Mouse (Mus musculus) gonadal fat pad, adult 2 months (tissue): Measurements from ENCODE around the gene Olfr552. TPM values are rescaled to one million over a fixed set of nuclear protein-coding genes. Genes with fewer than 3 reads are reported as not detected.
"Not testable (repeated sequence)": the region's sequence is repeated elsewhere in the genome, so short reads cannot be mapped to it uniquely, and the experiment has no call there.

Source experiments
- DNase-seq: peaks from one replicate; pipeline ENCODE4 v3.0.0-alpha.2; 2012; ENCODE audit warnings: low read depth
- polyA plus RNA-seq: library from polyadenylated mRNA; depleted of rRNA; stranded (reverse); fragments of >200 nt; gene quantifications from 2 replicates; pipeline ENCODE4 v1.2.3, GENCODE M21; 2012; rRNA removed

The Olfr552 gene
- polyA plus RNA-seq: not detected in 2 replicates

- no peak for DNase-seq
Measured at GRCm38 (mm10) chr7:102597378-102598031, at the start of gene Olfr552. Olfr552 (plus strand) TSS chr7:102597770.

GRCm38 (mm10) chr7:102549570-102549969 is 48.0 kb upstream of the Olfr552 start, which contains the start of gene Olfr549:
Olfr549 (plus strand) TSS chr7:102549870.
- DNase-seq: no peak

DNA sequence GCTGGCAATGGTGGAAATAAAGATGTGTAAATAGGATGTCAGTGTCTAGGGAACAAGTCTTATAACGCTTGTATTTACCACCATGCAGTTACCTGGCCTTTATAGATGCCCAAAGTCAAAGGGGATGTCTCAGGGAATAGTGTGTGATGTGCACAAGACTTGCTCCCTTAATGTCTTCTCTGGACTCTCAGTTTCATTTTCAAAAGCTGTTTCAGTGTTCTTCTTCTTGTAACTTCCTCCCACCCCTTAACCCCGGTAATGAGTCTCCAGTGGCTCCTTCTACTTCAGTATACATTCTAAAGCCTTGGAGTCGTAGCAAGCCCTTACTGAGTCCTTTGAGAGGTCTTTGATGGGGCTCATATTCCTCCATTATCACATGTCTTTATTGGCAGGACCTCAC is 44.3 kb upstream of the Olfr552 start:
- no peak for DNase-seq

DNA sequence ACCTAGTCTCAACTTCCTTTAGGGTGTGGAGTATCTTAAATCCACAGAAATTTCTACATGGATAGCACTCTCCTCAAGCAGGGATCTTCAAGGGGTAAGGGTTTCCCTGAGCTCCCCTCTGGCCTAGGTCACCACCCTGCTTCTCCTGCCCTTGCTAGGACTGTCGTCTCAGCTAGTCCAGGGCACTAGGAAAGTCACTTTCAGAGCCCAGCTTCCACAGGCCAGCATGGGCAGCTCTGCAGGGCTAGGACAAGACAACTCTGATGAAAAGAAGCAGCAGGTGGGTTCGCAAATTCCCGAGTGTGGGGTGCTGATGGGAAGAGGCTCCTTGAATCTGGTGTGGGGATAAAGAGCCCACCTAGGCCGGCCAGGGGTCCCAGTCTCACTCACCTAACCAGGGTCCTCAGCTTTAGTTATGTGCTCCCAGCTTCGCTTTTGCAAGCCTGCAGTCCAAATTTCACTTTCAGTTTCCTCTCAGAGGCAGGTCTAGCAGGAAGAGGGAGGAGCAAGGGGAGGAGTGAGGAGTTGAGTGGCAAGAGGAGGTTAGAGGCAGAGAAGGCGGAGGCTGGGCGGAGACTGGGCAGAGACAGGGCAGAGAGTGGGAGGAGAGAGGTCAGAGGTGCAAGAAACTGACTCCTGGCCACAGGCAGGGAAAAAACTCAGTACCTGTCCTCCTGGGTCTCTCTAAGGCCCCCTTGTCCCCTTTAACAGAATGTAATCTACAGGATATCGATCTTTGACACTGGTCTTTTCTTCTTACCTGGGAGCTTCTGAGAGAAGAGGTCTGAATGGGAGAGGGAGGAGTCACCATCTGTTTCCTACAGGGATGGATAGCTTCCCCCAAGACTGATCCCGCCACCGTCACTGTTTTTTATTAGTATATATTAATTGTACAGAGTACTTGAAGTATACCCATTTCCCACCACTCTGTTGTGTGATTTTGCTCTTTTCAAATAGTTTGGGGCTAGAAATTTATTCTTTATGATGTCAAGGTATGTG is 32.3 kb upstream of the Olfr552 start, which contains the start of gene Trim21:
TSS of gene Trim21 (minus strand) at position 488 of the 999 bp plus-strand sequence.
- peak; percentile 57 for DNase-seq

GRCm38 (mm10) chr7:102566219-102566618 is 31.4 kb upstream of the Olfr552 start:
- no peak for DNase-seq

DNA sequence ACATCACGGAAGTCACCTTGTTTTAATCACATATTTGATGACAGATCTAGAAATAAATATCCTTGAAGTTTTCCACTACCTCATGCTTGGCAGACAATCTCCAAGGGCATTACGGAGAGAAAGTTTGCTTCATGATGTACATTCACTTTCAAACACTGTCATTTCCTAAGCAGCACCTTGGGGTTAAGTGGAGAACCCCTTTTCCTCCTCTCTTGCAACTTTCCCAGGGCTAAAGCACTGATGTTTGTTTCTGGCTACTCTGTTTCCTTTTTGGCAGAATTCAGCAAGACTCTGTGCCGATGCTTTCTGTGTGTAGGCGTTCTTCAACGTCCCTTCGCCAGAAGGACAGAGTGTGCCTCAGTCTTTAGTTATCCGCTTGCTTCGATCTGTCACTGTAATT is 26.4 kb upstream of the Olfr552 start, which contains the start of gene Olfr550:
TSS of gene Olfr550 (plus strand) at position 301 of the 400 bp plus-strand sequence.
- DNase-seq: no peak

- no peak for DNase-seq
Measured at GRCm38 (mm10) chr7:102573174-102573830, 24.3 kb upstream of the Olfr552 start.

- no peak for DNase-seq
Measured at GRCm38 (mm10) chr7:102575998-102576397, 21.6 kb upstream of the Olfr552 start.

GRCm38 (mm10) chr7:102591786-102592185 is 5.8 kb upstream of the Olfr552 start, which contains the start of gene Olfr551:
Olfr551 (minus strand) TSS chr7:102591886.
- DNase-seq: no peak

DNA sequence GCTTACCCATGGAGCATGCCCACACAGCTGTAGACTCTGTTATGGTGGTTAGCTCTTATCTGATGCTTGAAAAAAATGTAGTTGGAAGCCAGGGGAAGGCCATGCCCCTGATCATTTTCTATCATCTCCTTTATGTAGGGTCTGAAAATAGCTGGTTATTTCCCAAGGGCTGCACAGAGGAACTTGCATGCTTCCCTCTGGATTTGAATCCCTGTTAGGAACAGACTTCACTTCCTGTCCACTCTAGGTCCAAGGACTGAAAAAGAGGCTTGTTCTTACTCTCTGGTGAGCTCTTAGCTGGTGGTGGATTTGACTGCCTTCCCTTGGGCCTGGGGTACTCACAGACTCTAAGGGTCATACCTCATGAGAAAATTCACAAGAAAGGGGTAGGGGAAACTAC is 20.5 kb downstream of the Olfr552 start, which contains the start of gene Olfr553:
TSS of gene Olfr553 (minus strand) at position 101 of the 400 bp plus-strand sequence.
- no peak for DNase-seq

- DNase-seq: no peak
Measured at GRCm38 (mm10) chr7:102619608-102620007, 22.0 kb downstream of the Olfr552 start.

DNA sequence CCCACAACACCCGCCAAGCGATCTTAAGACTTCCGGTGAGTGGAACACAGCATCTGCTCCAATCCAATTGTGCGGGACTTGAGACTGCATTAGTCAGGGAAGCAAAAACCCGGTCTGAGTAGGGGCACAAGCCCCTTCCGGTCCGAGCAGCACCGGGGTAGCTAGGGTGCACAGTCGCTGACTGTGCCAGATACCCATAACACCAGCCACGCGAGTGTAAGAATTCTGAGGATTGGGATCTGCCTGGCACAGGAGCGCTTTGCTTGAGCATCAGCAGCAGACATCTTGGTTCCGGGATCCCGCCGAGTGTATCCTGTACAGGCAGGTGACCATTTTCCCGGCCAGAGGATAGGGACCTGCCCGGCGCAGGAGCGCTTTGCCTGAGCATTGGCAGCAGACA is 22.8 kb downstream of the Olfr552 start:
- not testable (repeated sequence) for DNase-seq

- DNase-seq: peak; percentile 1
Measured at GRCm38 (mm10) chr7:102636665-102637064, 39.1 kb downstream of the Olfr552 start.

- no peak for DNase-seq
Measured at GRCm38 (mm10) chr7:102638132-102638531, 40.6 kb downstream of the Olfr552 start, which contains the start of gene Olfr554. Olfr554 (plus strand) TSS chr7:102638432.

DNA sequence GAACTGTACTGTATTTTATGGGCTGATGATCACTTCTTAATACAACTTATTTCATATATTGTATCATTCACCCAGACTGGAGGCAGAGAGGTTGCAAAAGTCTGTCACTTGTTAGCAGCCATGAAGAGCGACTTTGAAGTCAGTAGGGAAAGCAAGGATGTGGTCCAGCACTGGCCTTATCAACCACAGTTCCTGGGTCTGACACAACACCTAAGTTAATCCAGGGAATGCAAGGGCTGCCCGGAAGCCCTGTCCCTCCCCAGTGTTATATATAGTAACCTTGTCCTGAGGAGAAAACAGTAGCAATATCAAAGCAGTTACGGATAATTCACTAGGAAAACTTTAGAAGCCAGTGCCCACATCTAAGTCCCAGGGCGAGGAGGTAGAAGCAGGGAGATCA is 47.4 kb downstream of the Olfr552 start:
- not testable (repeated sequence) for DNase-seq

Other genes starting within 250 kb of the Olfr552 start
- gene Rrm1, start 156.1 kb upstream of the Olfr552 start, polyA plus RNA-seq: 13.2 and 13.8 TPM in 2 replicates
- gene Olfr543, start 116.1 kb upstream of the Olfr552 start, polyA plus RNA-seq: 1.5 and 2.4 TPM in 2 replicates
- gene Olfr544, start 109.5 kb upstream of the Olfr552 start, polyA plus RNA-seq: not detected in 2 replicates
- not detected in 2 replicates for gene Olfr545, start 98.2 kb upstream of the Olfr552 start, polyA plus RNA-seq
- gene Olfr547, start 63.0 kb upstream of the Olfr552 start, polyA plus RNA-seq: not detected in 2 replicates
- not detected in 2 replicates for gene Olfr548-ps1, start 56.9 kb upstream of the Olfr552 start, polyA plus RNA-seq
- not detected in 2 replicates for gene Olfr549, start 47.9 kb upstream of the Olfr552 start, polyA plus RNA-seq
- gene Trim21, start 32.3 kb upstream of the Olfr552 start, polyA plus RNA-seq: 5.4 and 6.4 TPM in 2 replicates
- gene Olfr550, start 26.3 kb upstream of the Olfr552 start, polyA plus RNA-seq: 0.20 and 0.45 TPM in 2 replicates
- not detected in 2 replicates for gene Olfr551, start 5.9 kb upstream of the Olfr552 start, polyA plus RNA-seq
- gene Olfr553, start 20.4 kb downstream of the Olfr552 start, polyA plus RNA-seq: not detected in 2 replicates
- gene Olfr554, start 40.7 kb downstream of the Olfr552 start, polyA plus RNA-seq: not detected in 2 replicates
- gene Olfr555, start 61.1 kb downstream of the Olfr552 start, polyA plus RNA-seq: not detected in 2 replicates
- gene Olfr556, start 67.1 kb downstream of the Olfr552 start, polyA plus RNA-seq: not detected in 2 replicates
- 37.4 and 42.2 TPM in 2 replicates for gene Trim68, start 89.6 kb downstream of the Olfr552 start, polyA plus RNA-seq
- gene Olfr557, start 98.1 kb downstream of the Olfr552 start, polyA plus RNA-seq: not detected in 2 replicates
- gene Olfr558, start 104.4 kb downstream of the Olfr552 start, polyA plus RNA-seq: 2.6 and 3.6 TPM in 2 replicates
- not detected in 2 replicates for gene Olfr33, start 121.3 kb downstream of the Olfr552 start, polyA plus RNA-seq
- not detected in 2 replicates for gene Olfr559, start 129.7 kb downstream of the Olfr552 start, polyA plus RNA-seq
- 0.14 TPM in 1 of 2 replicates, not detected in the other for gene Olfr560, start 161.6 kb downstream of the Olfr552 start, polyA plus RNA-seq
- gene Olfr78, start 161.7 kb downstream of the Olfr552 start, polyA plus RNA-seq: 3.7 and 4.9 TPM in 2 replicates
- gene Olfr561, start 173.5 kb downstream of the Olfr552 start, polyA plus RNA-seq: 0.09 TPM in 1 of 2 replicates, not detected in the other
- gene Olfr564, start 205.7 kb downstream of the Olfr552 start, polyA plus RNA-seq: not detected in 2 replicates